Mouse (Mus musculus) hindbrain, embryonic 12.5 days (tissue): ENCODE results near the gene Hypk. TPM values are rescaled to one million over a fixed set of nuclear protein-coding genes. Genes with fewer than 3 reads are reported as not detected.
A peak's percentile ranks its signal among the peaks of the same experiment; 100 is the strongest.

Experiments
- ATAC-seq: fragments of 200-750 bp; cut with Nextera tagmentation; 2 replicates; pipeline ENCODE4 v1.8.0; 2017; ENCODE audit warnings: moderate TSS enrichment; ENCODE audit not compliant: low FRiP score
- H3K27ac ChIP-seq: fragments of 300-500 bp; sonication (generic); 2 replicates; pipeline ENCODE4 v1.5.1; 2016; ENCODE audit warnings: mild to moderate bottlenecking
- H3K27me3 ChIP-seq: fragments of 300-500 bp; sonication (generic); 2 replicates; pipeline ENCODE4 v1.6.1; 2016; ENCODE audit warnings: mild to moderate bottlenecking
- H3K36me3 ChIP-seq: fragments of 300-500 bp; sonication (generic); 2 replicates; pipeline ENCODE4 v1.6.1; 2016; ENCODE audit warnings: mild to moderate bottlenecking
- H3K4me1 ChIP-seq: fragments of 300-500 bp; sonication (generic); 2 replicates; pipeline ENCODE4 v1.6.1; 2016
- H3K4me2 ChIP-seq: fragments of 300-500 bp; sonication (generic); replicated peaks from 2 replicates; pipeline ENCODE4 v1.6.1; 2016; ENCODE audit warnings: mild to moderate bottlenecking
- H3K4me3 ChIP-seq: fragments of 300-500 bp; sonication (generic); 2 replicates; pipeline ENCODE4 v1.5.1; 2016; ENCODE audit warnings: mild to moderate bottlenecking
- H3K9ac ChIP-seq: fragments of 300-500 bp; sonication (generic); 2 replicates; pipeline ENCODE4 v1.6.1; 2016; ENCODE audit warnings: mild to moderate bottlenecking, moderate library complexity
- H3K9me3 ChIP-seq: fragments of 300-500 bp; sonication (generic); replicated peaks from 2 replicates; pipeline ENCODE4 v1.6.1; 2016; ENCODE audit warnings: mild to moderate bottlenecking
- WGBS: fragments of 180-500 bp; shearing (Covaris S2); methylation state at CpG from one replicate; pipeline ENCODE4 v1.1.7; 2016; 5-methylcytosine and 5-hydroxymethylcytosine counted together
- polyA plus RNA-seq: library from polyadenylated mRNA; unstranded; fragments of >200 nt; fragmentation: Nextera tagmentation; extraction: Ambion mirVana; gene quantifications from 2 replicates; pipeline ENCODE4 v1.2.1, GENCODE M21; 2016

The Hypk gene
- polyA plus RNA-seq: 115 TPM in 2 replicates

DNA sequence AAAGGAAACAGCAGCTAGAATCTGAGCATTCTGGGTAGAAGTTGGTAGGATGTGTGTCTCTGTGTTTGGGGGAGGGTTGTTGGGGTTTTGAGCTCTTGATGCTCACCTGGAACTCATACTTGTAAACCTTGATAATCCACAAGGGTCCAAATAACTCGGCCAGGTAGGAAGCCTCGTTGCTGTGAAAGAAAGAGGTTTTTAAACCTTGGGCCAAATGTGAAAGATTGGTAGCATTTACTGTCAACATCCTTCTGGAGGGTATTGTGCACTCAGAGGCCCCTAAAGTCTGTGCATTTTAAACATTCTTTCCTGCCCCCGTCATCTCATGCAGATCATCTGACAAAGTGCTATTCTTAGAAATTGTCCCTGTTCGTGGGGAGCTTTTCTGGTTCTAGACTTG is at the start of gene Hypk:
Gene Hypk, plus strand, starts transcription at position 301 of the 400 bp plus-strand sequence.
- Histone ChIP-seq H3K4me1 (peaks cover 30% of the 10 kb centered on the region), H3K27me3 (no peaks in the 10 kb centered on the region), H3K9me3 (no peaks in the 10 kb centered on the region), H3K27ac (no peak within 1 kb of the TSS), H3K4me2 (no peak within 1 kb of the TSS), H3K4me3 (no peak within 1 kb of the TSS), H3K36me3 (peaks cover 19% of the 10 kb centered on the region), H3K9ac (no peak within 1 kb of the TSS)
- ATAC-seq: no peak
- WGBS: 87% methylated on average over 4 of the region's 4 CpGs

DNA sequence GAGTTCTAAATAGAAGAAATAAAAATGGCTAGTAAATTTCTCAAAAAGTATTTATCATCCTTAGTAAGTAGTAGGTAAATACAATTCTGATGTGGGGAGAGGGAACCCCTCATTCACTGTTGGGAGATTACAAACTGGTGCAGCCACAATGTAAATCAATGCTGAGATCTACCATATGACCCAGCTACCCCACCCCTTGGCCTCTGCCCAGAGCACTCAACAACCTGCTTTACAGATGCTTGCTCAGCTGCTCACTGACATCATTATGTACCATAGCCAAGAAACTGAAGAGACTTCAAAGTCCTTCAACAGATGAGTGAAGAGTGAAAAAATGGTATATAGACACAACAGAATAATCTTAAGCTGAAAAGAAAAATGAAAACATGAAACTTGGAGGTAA is 49.8 kb upstream of the Hypk start:
- H3K4me3 ChIP-seq: no peak overlapping the region
- H3K27me3 ChIP-seq: no peaks in the 10 kb centered on the region
- H3K27ac ChIP-seq: no peak overlapping the region
- H3K36me3 ChIP-seq: no peaks in the 10 kb centered on the region
- H3K9ac ChIP-seq: no peak overlapping the region
- no peak overlapping the region for H3K4me2 ChIP-seq
- no peak for ATAC-seq
- H3K9me3 ChIP-seq: no peaks in the 10 kb centered on the region
- no peaks in the 10 kb centered on the region for H3K4me1 ChIP-seq

GRCm38 (mm10) chr2:121408160-121408559 is 44.9 kb upstream of the Hypk start:
- WGBS: 33% methylated on average over 4 of the region's 4 CpGs
- Histone ChIP-seq H3K9ac (no peak overlapping the region), H3K27ac (no peak overlapping the region), H3K27me3 (no peaks in the 10 kb centered on the region), H3K9me3 (no peaks in the 10 kb centered on the region), H3K4me1 (0 out of 2 replicates have a peak, but pooled peaks cover 2% of the 10 kb centered on the region), H3K36me3 (no peaks in the 10 kb centered on the region), H3K4me3 (no peak overlapping the region), H3K4me2 (no peak overlapping the region)
- ATAC-seq: no peak

DNA sequence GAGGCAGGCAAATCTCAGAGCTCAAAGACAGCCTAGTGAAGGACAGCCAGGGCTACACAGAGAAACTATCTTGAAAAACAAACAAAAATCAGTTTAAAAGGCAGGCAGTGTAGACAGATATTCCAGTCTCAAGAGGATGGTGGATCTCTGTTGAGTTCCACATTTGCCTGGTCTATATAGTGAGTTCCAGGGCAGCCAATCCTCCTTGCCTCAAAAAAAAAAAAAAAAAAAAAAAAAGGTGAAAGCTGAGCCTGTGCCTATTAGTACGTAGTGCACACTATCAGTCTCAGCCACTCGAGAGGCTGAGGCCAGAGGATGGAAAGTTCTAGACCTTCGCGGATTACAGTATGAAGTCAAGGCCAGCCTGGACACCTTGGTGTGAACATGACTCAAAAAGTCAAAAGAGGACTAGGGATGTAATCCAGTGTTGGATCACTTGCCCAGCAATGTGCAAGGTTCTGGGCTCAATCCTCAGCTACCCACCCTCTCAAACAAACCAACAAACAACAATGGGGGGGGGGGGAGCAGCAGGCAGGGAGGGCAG is 40.2 kb upstream of the Hypk start:
- no peak for ATAC-seq
- Histone ChIP-seq H3K36me3 (peaks cover 5% of the 10 kb centered on the region), H3K9ac (peak overlapping the region; percentile 96), H3K4me3 (peak overlapping the region; percentile 92), H3K27me3 (no peaks in the 10 kb centered on the region), H3K4me1 (peaks cover 24% of the 10 kb centered on the region), H3K4me2 (peak overlapping the region; percentile 70), H3K9me3 (no peaks in the 10 kb centered on the region), H3K27ac (peak overlapping the region; percentile 98)
- 13% methylated on average over 4 of the region's 4 CpGs for WGBS

- Histone ChIP-seq H3K27me3 (no peaks in the 10 kb centered on the region), H3K36me3 (peaks cover 8% of the 10 kb centered on the region), H3K4me1 (peaks cover 24% of the 10 kb centered on the region), H3K4me2 (peak within 1 kb of the TSS; percentile 70), H3K27ac (peak within 1 kb of the TSS; percentile 98), H3K9ac (peak within 1 kb of the TSS; percentile 96), H3K4me3 (peak within 1 kb of the TSS; percentile 92), H3K9me3 (no peaks in the 10 kb centered on the region)
- under 1% methylated on average over 66 of the region's 68 CpGs for WGBS
- peak; percentile 99 for ATAC-seq
Measured at GRCm38 (mm10) chr2:121413387-121414042, 39.6 kb upstream of the Hypk start, which contains the start of the genes Pdia3 and Catsper2. TSS of gene Pdia3 (plus strand) at chr2:121413775. TSS of gene Catsper2 (minus strand) at chr2:121413792.

GRCm38 (mm10) chr2:121414139-121414685 is 38.9 kb upstream of the Hypk start:
- H3K9ac ChIP-seq: peak overlapping the region; percentile 96
- peak overlapping the region; percentile 92 for H3K4me3 ChIP-seq
- WGBS: under 1% methylated on average over 32 of the region's 32 CpGs
- H3K27ac ChIP-seq: peak overlapping the region; percentile 98
- peaks cover 15% of the 10 kb centered on the region for H3K36me3 ChIP-seq
- no peaks in the 10 kb centered on the region for H3K9me3 ChIP-seq
- H3K4me1 ChIP-seq: peaks cover 29% of the 10 kb centered on the region
- ATAC-seq: peak; percentile 56
- no peaks in the 10 kb centered on the region for H3K27me3 ChIP-seq
- peak overlapping the region; percentile 70 for H3K4me2 ChIP-seq

GRCm38 (mm10) chr2:121415103-121415502 is 38.0 kb upstream of the Hypk start:
- H3K4me3 ChIP-seq: peak overlapping the region; percentile 92
- H3K4me2 ChIP-seq: peak overlapping the region; percentile 70
- H3K9me3 ChIP-seq: no peaks in the 10 kb centered on the region
- ATAC-seq: no peak
- 59% methylated on average over 3 of the region's 3 CpGs for WGBS
- peaks cover 29% of the 10 kb centered on the region for H3K4me1 ChIP-seq
- H3K9ac ChIP-seq: peak overlapping the region; percentile 96
- H3K27ac ChIP-seq: no peak overlapping the region
- H3K27me3 ChIP-seq: no peaks in the 10 kb centered on the region
- H3K36me3 ChIP-seq: peaks cover 15% of the 10 kb centered on the region

GRCm38 (mm10) chr2:121415591-121415990 is 37.5 kb upstream of the Hypk start:
- ATAC-seq: no peak
- no peaks in the 10 kb centered on the region for H3K9me3 ChIP-seq
- peak overlapping the region; percentile 92 for H3K4me3 ChIP-seq
- H3K9ac ChIP-seq: peak overlapping the region; percentile 96; the same call in 1 of the 2 replicates
- no peak overlapping the region for H3K27ac ChIP-seq
- H3K27me3 ChIP-seq: no peaks in the 10 kb centered on the region
- peaks cover 15% of the 10 kb centered on the region for H3K36me3 ChIP-seq
- H3K4me2 ChIP-seq: peak overlapping the region; percentile 70
- H3K4me1 ChIP-seq: peaks cover 29% of the 10 kb centered on the region
- WGBS: 92% methylated on average over 3 of the region's 3 CpGs

DNA sequence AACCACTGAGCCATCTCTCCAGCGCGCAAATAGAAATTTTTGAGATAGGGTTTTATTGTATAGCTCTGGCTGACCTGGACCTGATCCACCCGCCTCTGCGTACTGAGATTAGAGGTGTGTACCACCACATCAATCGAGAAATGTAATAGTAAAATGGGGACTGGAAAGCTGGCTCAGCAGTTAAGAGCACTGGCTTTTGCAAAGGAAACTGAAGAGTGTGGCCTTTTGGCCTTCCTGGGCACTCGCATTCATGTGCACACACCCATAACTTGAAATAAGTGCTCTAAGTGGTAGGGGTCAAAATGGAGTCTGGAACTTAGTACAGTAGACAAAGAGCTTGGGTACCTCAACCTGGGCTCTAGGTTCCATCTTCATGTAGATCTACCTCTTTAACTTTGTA is 36.7 kb upstream of the Hypk start:
- no peak overlapping the region for H3K27ac ChIP-seq
- no peak overlapping the region for H3K9ac ChIP-seq
- peaks cover 29% of the 10 kb centered on the region for H3K4me1 ChIP-seq
- ATAC-seq: no peak
- no peaks in the 10 kb centered on the region for H3K9me3 ChIP-seq
- peak overlapping the region; percentile 13; the same call in 1 of the 2 replicates for H3K4me2 ChIP-seq
- WGBS: 95% methylated on average over 6 of the region's 6 CpGs
- peaks cover 17% of the 10 kb centered on the region for H3K36me3 ChIP-seq
- no peak overlapping the region for H3K4me3 ChIP-seq
- no peaks in the 10 kb centered on the region for H3K27me3 ChIP-seq

- WGBS: 92% methylated on average over 3 of the region's 3 CpGs
- Histone ChIP-seq H3K27me3 (no peaks in the 10 kb centered on the region), H3K4me1 (peaks cover 27% of the 10 kb centered on the region), H3K9ac (no peak overlapping the region), H3K4me2 (no peak overlapping the region), H3K9me3 (no peaks in the 10 kb centered on the region), H3K27ac (no peak overlapping the region), H3K36me3 (peaks cover 32% of the 10 kb centered on the region), H3K4me3 (no peak overlapping the region)
- no peak for ATAC-seq
Measured at GRCm38 (mm10) chr2:121418476-121418875, 34.6 kb upstream of the Hypk start.

- no peak overlapping the region for H3K4me3 ChIP-seq
- ATAC-seq: no peak
- no peak overlapping the region for H3K9ac ChIP-seq
- H3K4me2 ChIP-seq: no peak overlapping the region
- H3K36me3 ChIP-seq: peaks cover 69% of the 10 kb centered on the region
- WGBS: 97% methylated on average over 2 of the region's 2 CpGs
- no peak overlapping the region for H3K27ac ChIP-seq
- peaks cover 5% of the 10 kb centered on the region; the same call in 1 of the 2 replicates for H3K4me1 ChIP-seq
- no peaks in the 10 kb centered on the region for H3K9me3 ChIP-seq
- no peaks in the 10 kb centered on the region for H3K27me3 ChIP-seq
Measured at GRCm38 (mm10) chr2:121423166-121423565, 29.9 kb upstream of the Hypk start.

DNA sequence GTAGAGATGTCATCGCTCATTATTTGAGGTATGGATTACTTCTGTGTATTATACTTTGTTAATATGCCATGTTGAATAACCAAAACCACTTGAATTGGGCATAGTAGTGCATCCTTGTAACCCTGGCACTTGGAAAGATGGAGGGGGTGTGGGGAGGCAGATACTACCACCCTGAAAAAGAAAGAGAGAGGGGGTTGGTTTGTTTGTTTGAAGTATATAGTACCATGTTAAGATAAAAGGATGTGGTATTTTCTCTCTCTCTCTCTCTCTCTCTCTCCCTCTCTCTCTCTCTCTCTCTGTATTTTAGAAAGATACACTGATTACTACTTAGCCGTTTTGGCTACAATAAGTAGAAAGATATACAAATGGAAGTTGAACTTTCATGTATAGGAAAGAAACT is 27.2 kb upstream of the Hypk start:
- Histone ChIP-seq H3K9ac (no peak overlapping the region), H3K36me3 (peaks cover 85% of the 10 kb centered on the region), H3K4me2 (no peak overlapping the region), H3K9me3 (no peaks in the 10 kb centered on the region), H3K4me1 (no peaks in the 10 kb centered on the region), H3K4me3 (no peak overlapping the region), H3K27me3 (no peaks in the 10 kb centered on the region), H3K27ac (no peak overlapping the region)
- WGBS: 97% methylated on average over 2 of the region's 2 CpGs
- no peak for ATAC-seq
